Mouse (Mus musculus) embryonic facial prominence, embryonic 15.5 days (tissue): ENCODE data around the gene Prkg1. TPM values are rescaled to one million over a fixed set of nuclear protein-coding genes. Genes with fewer than 3 reads are reported as not detected.
A peak's percentile ranks its signal among the peaks of the same experiment; 100 is the strongest.
"Not testable (repeated sequence)": the region's sequence is repeated elsewhere in the genome, so short reads cannot be mapped to it uniquely, and the experiment has no call there.

ENCODE experiments used
- ATAC-seq: fragments of 200-750 bp; cut with Nextera tagmentation; 2 replicates; pipeline ENCODE4 v1.8.0; 2017; ENCODE audit warnings: low read depth, moderate TSS enrichment; ENCODE audit not compliant: insufficient number of reproducible peaks, low FRiP score, low TSS enrichment
- H3K27ac ChIP-seq: fragments of 300-500 bp; sonication (generic); replicated peaks from 2 replicates; pipeline ENCODE4 v1.5.1; 2015; ENCODE audit warnings: mild to moderate bottlenecking, inconsistent platforms
- H3K27me3 ChIP-seq: fragments of 300-500 bp; sonication (generic); 2 replicates; pipeline ENCODE4 v1.6.1; 2015; ENCODE audit warnings: inconsistent platforms
- H3K36me3 ChIP-seq: fragments of 300-500 bp; sonication (generic); 2 replicates; pipeline ENCODE4 v1.6.1; 2015; ENCODE audit warnings: mild to moderate bottlenecking, inconsistent platforms
- H3K4me1 ChIP-seq: fragments of 300-500 bp; sonication (generic); 2 replicates; pipeline ENCODE4 v1.6.1; 2015; ENCODE audit warnings: inconsistent platforms
- H3K4me2 ChIP-seq: fragments of 300-500 bp; sonication (generic); replicated peaks from 2 replicates; pipeline ENCODE4 v1.6.1; 2015; ENCODE audit warnings: mild to moderate bottlenecking, inconsistent platforms
- H3K4me3 ChIP-seq: fragments of 300-500 bp; sonication (generic); replicated peaks from 2 replicates; pipeline ENCODE4 v1.5.1; 2015; ENCODE audit warnings: mild to moderate bottlenecking, inconsistent platforms
- H3K9ac ChIP-seq: fragments of 300-500 bp; sonication (generic); 2 replicates; pipeline ENCODE4 v1.6.1; 2015; ENCODE audit warnings: inconsistent platforms
- H3K9me3 ChIP-seq: fragments of 300-500 bp; sonication (generic); replicated peaks from 2 replicates; pipeline ENCODE4 v1.6.1; 2016; ENCODE audit warnings: inconsistent platforms
- WGBS: fragments of 180-500 bp; shearing (Covaris S2); methylation state at CpG from one replicate; pipeline ENCODE4 v1.1.7; 2015; 5-methylcytosine and 5-hydroxymethylcytosine counted together
- polyA plus RNA-seq: library from polyadenylated mRNA; unstranded; fragments of >200 nt; fragmentation: Nextera tagmentation; extraction: Ambion mirVana; gene quantifications from 2 replicates; pipeline ENCODE4 v1.2.1, GENCODE M21; 2015

Gene Prkg1
- polyA plus RNA-seq, 1 experiment from 2014 or later: 11.4 TPM

- Histone ChIP-seq H3K9me3 (no peaks in the 10 kb centered on the region), H3K27ac (no peak overlapping the region), H3K4me1 (no peaks in the 10 kb centered on the region), H3K36me3 (no peaks in the 10 kb centered on the region), H3K4me2 (no peak overlapping the region), H3K4me3 (no peak overlapping the region), H3K9ac (no peak overlapping the region), H3K27me3 (no peaks in the 10 kb centered on the region)
- no peak for ATAC-seq
- WGBS: 41% methylated on average over 3 of the region's 3 CpGs
Measured at GRCm38 (mm10) chr19:30563876-30564275, 1201.0 kb downstream of the Prkg1 start.

GRCm38 (mm10) chr19:30558024-30558423 is 1206.8 kb downstream of the Prkg1 start:
- ATAC-seq: no peak
- Histone ChIP-seq H3K4me2 (no peak overlapping the region), H3K9me3 (no peaks in the 10 kb centered on the region), H3K27me3 (peaks cover 9% of the 10 kb centered on the region; the same call in 1 of the 2 replicates), H3K27ac (no peak overlapping the region), H3K4me1 (peaks cover 5% of the 10 kb centered on the region; the same call in 1 of the 2 replicates), H3K4me3 (no peak overlapping the region), H3K36me3 (no peaks in the 10 kb centered on the region), H3K9ac (no peak overlapping the region)

GRCm38 (mm10) chr19:30554467-30554881 is 1210.4 kb downstream of the Prkg1 start:
- H3K4me3 ChIP-seq: peak overlapping the region; percentile 26
- H3K4me2 ChIP-seq: peak overlapping the region; percentile 47
- peaks cover 13% of the 10 kb centered on the region for H3K4me1 ChIP-seq
- no peaks in the 10 kb centered on the region for H3K36me3 ChIP-seq
- H3K27ac ChIP-seq: no peak overlapping the region
- 2% methylated on average over 12 of the region's 12 CpGs for WGBS
- no peaks in the 10 kb centered on the region for H3K9me3 ChIP-seq
- peak; percentile 47; the same call in 1 of the 2 replicates for ATAC-seq
- peak overlapping the region; percentile 16; the same call in 1 of the 2 replicates for H3K9ac ChIP-seq
- peaks cover 27% of the 10 kb centered on the region for H3K27me3 ChIP-seq

GRCm38 (mm10) chr19:30553740-30554139 is 1211.1 kb downstream of the Prkg1 start:
- no peak for ATAC-seq
- no peak overlapping the region for H3K4me3 ChIP-seq
- H3K4me1 ChIP-seq: peaks cover 21% of the 10 kb centered on the region
- no peaks in the 10 kb centered on the region for H3K9me3 ChIP-seq
- no peak overlapping the region for H3K9ac ChIP-seq
- H3K36me3 ChIP-seq: no peaks in the 10 kb centered on the region
- no peak overlapping the region for H3K27ac ChIP-seq
- H3K4me2 ChIP-seq: no peak overlapping the region
- peaks cover 34% of the 10 kb centered on the region for H3K27me3 ChIP-seq
- 19% methylated on average over 4 of the region's 4 CpGs for WGBS

- H3K27me3 ChIP-seq: peaks cover 47% of the 10 kb centered on the region
- 58% methylated on average over 8 of the region's 8 CpGs for WGBS
Measured at GRCm38 (mm10) chr19:30552260-30552659, 1212.6 kb downstream of the Prkg1 start.

GRCm38 (mm10) chr19:30549854-30550647 is 1214.8 kb downstream of the Prkg1 start:
- Histone ChIP-seq H3K9ac (no peak overlapping the region), H3K27me3 (peaks cover 56% of the 10 kb centered on the region), H3K36me3 (no peaks in the 10 kb centered on the region), H3K9me3 (no peaks in the 10 kb centered on the region), H3K4me2 (peak overlapping the region; percentile 60), H3K27ac (no peak overlapping the region), H3K4me3 (peak overlapping the region; percentile 47), H3K4me1 (peaks cover 27% of the 10 kb centered on the region)
- no peak for ATAC-seq
- 3% methylated on average over 17 of the region's 17 CpGs for WGBS

More at GRCm38 (mm10) chr19:30552260-30552659, 1212.6 kb downstream of the Prkg1 start:
- Histone ChIP-seq H3K9me3 (no peaks in the 10 kb centered on the region), H3K4me1 (peaks cover 27% of the 10 kb centered on the region), H3K27ac (no peak overlapping the region), H3K9ac (no peak overlapping the region), H3K4me2 (no peak overlapping the region), H3K36me3 (no peaks in the 10 kb centered on the region), H3K4me3 (no peak overlapping the region)
- no peak for ATAC-seq

GRCm38 (mm10) chr19:30549044-30549853 is 1215.6 kb downstream of the Prkg1 start, which contains the start of gene Dkk1:
Gene Dkk1, minus strand, starts transcription at chr19:30549665.
- Histone ChIP-seq H3K27ac (peak within 1 kb of the TSS; percentile 22), H3K4me3 (peak within 1 kb of the TSS; percentile 47), H3K36me3 (no peaks in the 10 kb centered on the region), H3K4me2 (peak within 1 kb of the TSS; percentile 60), H3K9ac (peak within 1 kb of the TSS; percentile 35; the same call in 1 of the 2 replicates), H3K27me3 (peaks cover 55% of the 10 kb centered on the region), H3K9me3 (no peaks in the 10 kb centered on the region), H3K4me1 (peaks cover 24% of the 10 kb centered on the region)
- under 1% methylated on average over 26 of the region's 26 CpGs for WGBS
- peak; percentile 85 for ATAC-seq

- H3K9me3 ChIP-seq: no peaks in the 10 kb centered on the region
- peak; percentile 51; the same call in 1 of the 2 replicates for ATAC-seq
- H3K27ac ChIP-seq: peak overlapping the region; percentile 22; the same call in 1 of the 2 replicates
- peaks cover 22% of the 10 kb centered on the region for H3K4me1 ChIP-seq
- H3K4me2 ChIP-seq: peak overlapping the region; percentile 60
- H3K27me3 ChIP-seq: peaks cover 50% of the 10 kb centered on the region
- H3K36me3 ChIP-seq: no peaks in the 10 kb centered on the region
- peak overlapping the region; percentile 47 for H3K4me3 ChIP-seq
- H3K9ac ChIP-seq: peak overlapping the region; percentile 35; the same call in 1 of the 2 replicates
- WGBS: under 1% methylated on average over 23 of the region's 23 CpGs
Measured at GRCm38 (mm10) chr19:30548411-30549043, 1216.3 kb downstream of the Prkg1 start.

- H3K9me3 ChIP-seq, H3K27ac ChIP-seq, H3K36me3 ChIP-seq, H3K9ac ChIP-seq, H3K4me1 ChIP-seq, H3K27me3 ChIP-seq, ATAC-seq: not testable (repeated sequence)
- 2% methylated on average over 44 of the region's 44 CpGs for WGBS
- Histone ChIP-seq H3K4me2 (peak overlapping the region; percentile 72), H3K4me3 (peak overlapping the region; percentile 45)
Measured at GRCm38 (mm10) chr19:30539365-30539941, 1225.4 kb downstream of the Prkg1 start.

GRCm38 (mm10) chr19:30516771-30517170 is 1248.1 kb downstream of the Prkg1 start:
- H3K36me3 ChIP-seq: no peaks in the 10 kb centered on the region
- H3K4me1 ChIP-seq: no peaks in the 10 kb centered on the region
- H3K9ac ChIP-seq: no peak overlapping the region
- H3K4me2 ChIP-seq: no peak overlapping the region
- no peak overlapping the region for H3K27ac ChIP-seq
- no peaks in the 10 kb centered on the region for H3K9me3 ChIP-seq
- WGBS: 54% methylated on average over 6 of the region's 6 CpGs
- no peak overlapping the region for H3K4me3 ChIP-seq
- no peaks in the 10 kb centered on the region for H3K27me3 ChIP-seq
- no peak for ATAC-seq
